Comparison of ENCODE assay signal across 23 mouse cellular contexts in the genomic region with DNA sequence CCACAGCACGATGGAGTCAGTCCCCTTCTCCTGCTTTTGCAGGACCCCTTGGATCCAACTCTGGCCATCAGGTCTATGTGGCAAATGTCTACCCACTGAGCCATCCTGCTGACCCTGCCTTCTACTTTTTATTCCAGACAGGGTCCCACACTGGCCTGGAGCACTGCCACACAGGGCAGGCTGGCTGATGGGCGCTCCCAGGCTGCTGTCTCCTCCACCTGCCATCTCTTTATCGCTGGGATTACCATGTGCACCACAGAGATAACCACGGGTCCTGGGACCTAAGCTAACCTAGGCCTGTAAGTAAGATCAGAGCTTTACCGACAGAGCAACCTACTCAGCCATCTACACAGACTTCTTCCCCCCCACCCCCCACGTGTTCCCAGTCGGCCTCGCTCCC. TPM values are rescaled to one million over a fixed set of nuclear protein-coding genes. Genes with fewer than 3 reads are reported as not detected.
DNase-seq lines count a peak whose midpoint lies in the region; ATAC-seq and TF ChIP-seq lines count a peak whose summit lies in the region.
"Had no signal": no experiment of that assay in that cellular context is flagged by ENCODE, and none has a peak within 500 bp of the region (broad histone marks: within the 10 kb centered on the region; RNA-seq: fewer than 3 reads in every experiment).

No protein-coding gene starts in this region.

- H3K27ac ChIP-seq in heart, embryonic 12.5 days (ENCODE audit: poor library complexity, severe bottlenecking) = no peak overlapping the region
- peak overlapping the region; percentile 74 for H3K27ac ChIP-seq in liver, embryonic 12.5 days
- H3K27ac ChIP-seq: forebrain, embryonic 12.5 days; heart, embryonic 15.5 days; hindbrain, embryonic 10.5 days; hindbrain, postnatal 0 days; limb, embryonic 13.5 days; midbrain, embryonic 13.5 days; neural tube, embryonic 13.5 days had no signal

- H3K27me3 ChIP-seq in heart, embryonic 12.5 days (replicated peaks) = no peaks in the 10 kb centered on the region
- no peaks in the 10 kb centered on the region for H3K27me3 ChIP-seq in liver, embryonic 12.5 days (replicated peaks)
- H3K27me3 ChIP-seq: forebrain, embryonic 12.5 days; heart, embryonic 15.5 days; limb, embryonic 13.5 days; midbrain, embryonic 13.5 days; neural tube, embryonic 13.5 days had no signal

- WGBS in heart, embryonic 12.5 days = 78% methylated on average over 8 of the region's 8 CpGs
- WGBS in liver, embryonic 12.5 days (ENCODE audit: insufficient replicate concordance) = 42% methylated on average over 8 of the region's 8 CpGs
- 88% methylated on average over 8 of the region's 8 CpGs for WGBS in lung, adult 2 months

- intact Hi-C loops in heart, postnatal 14 days (cut with DNase I) = no loop called here
- intact Hi-C loops in left cerebral cortex, postnatal 14 days (cut with DNase I) = no loop called here

- peaks cover 13% of the 10 kb centered on the region for H3K4me1 ChIP-seq in heart, embryonic 12.5 days (replicated peaks)
- H3K4me1 ChIP-seq in liver, embryonic 12.5 days = peaks cover 69% of the 10 kb centered on the region
- H3K4me1 ChIP-seq in lung, adult 2 months (ENCODE audit: control insufficient read depth, insufficient read depth, low read length) = peaks cover 2% of the 10 kb centered on the region; the same call in 1 of the 2 replicates
- H3K4me1 ChIP-seq: forebrain, embryonic 12.5 days; hindbrain, embryonic 10.5 days; limb, embryonic 13.5 days; neural tube, embryonic 13.5 days had no signal

- H3K9me3 ChIP-seq in heart, embryonic 12.5 days (replicated peaks) = 0 out of 2 replicates have a peak, but pooled peaks cover 3% of the 10 kb centered on the region
- no peaks in the 10 kb centered on the region for H3K9me3 ChIP-seq in liver, embryonic 12.5 days (replicated peaks)
- H3K9me3 ChIP-seq: forebrain, embryonic 12.5 days; heart, embryonic 15.5 days; hindbrain, embryonic 10.5 days; limb, embryonic 13.5 days; midbrain, embryonic 13.5 days; neural tube, embryonic 13.5 days had no signal

- 0 out of 2 replicates have a peak, but pooled peaks have one; percentile 37 for ATAC-seq in heart, embryonic 12.5 days (ENCODE audit: insufficient number of reproducible peaks, low FRiP score)
- ATAC-seq in liver, embryonic 12.5 days = peak; percentile 97
- peak; percentile 71 for ATAC-seq in megakaryocyte-erythroid progenitor cell, adult 5-6 weeks (replicated peaks; ENCODE audit: low FRiP score, low TSS enrichment, poor library complexity, severe bottlenecking)
- ATAC-seq: CD4-positive, CD25-positive, alpha-beta regulatory T cell, adult 4 months; hindbrain, postnatal 0 days; midbrain, embryonic 13.5 days had no signal

- no peak for DNase-seq in heart, postnatal 14 days
- DNase-seq in c-Kit-positive CD71-positive TER-119-positive erythroid progenitor cells, embryonic 14.5 days (ENCODE audit: low spot score) = peak; percentile 85
- no peak for DNase-seq in lung, adult 2 months
- no peak for DNase-seq in left cerebral cortex, postnatal 14 days (ENCODE audit: low spot score in 2 of 2)
- no peak for DNase-seq in adrenal gland, adult 18-20 months (ENCODE audit: low spot score in 2 of 2)
- DNase-seq: adrenal gland, postnatal 36 days; cerebellum, postnatal 14 days; embryo, embryonic 11 days; gastrocnemius, postnatal 10 days; heart, adult 18-20 months; kidney, adult 9 months; kidney, postnatal 36 days had no signal

- no peak overlapping the region for H3K4me2 ChIP-seq in heart, embryonic 12.5 days
- peak overlapping the region; percentile 50 for H3K4me2 ChIP-seq in liver, embryonic 12.5 days
- H3K4me2 ChIP-seq: forebrain, embryonic 12.5 days; heart, embryonic 15.5 days; limb, embryonic 13.5 days; midbrain, embryonic 13.5 days; neural tube, embryonic 13.5 days had no signal

- TF ChIP-seq POLR2A in lung, adult 2 months (IDR thresholded peaks at IDR 0.05; ENCODE audit: borderline replicate concordance, extremely low read depth, low read depth, low read length) = no peak

- no peak overlapping the region for H3K4me3 ChIP-seq in heart, embryonic 12.5 days
- no peak overlapping the region for H3K4me3 ChIP-seq in liver, embryonic 12.5 days
- H3K4me3 ChIP-seq in lung, adult 2 months (replicated peaks; ENCODE audit: extremely low read depth, low read depth, low read length) = no peak overlapping the region
- H3K4me3 ChIP-seq: forebrain, embryonic 12.5 days; heart, embryonic 15.5 days; hindbrain, embryonic 10.5 days; limb, embryonic 13.5 days; midbrain, embryonic 13.5 days; neural tube, embryonic 13.5 days had no signal

- no peak overlapping the region for H3K9ac ChIP-seq in heart, embryonic 12.5 days
- H3K9ac ChIP-seq in liver, embryonic 12.5 days = peak overlapping the region; percentile 32
- H3K9ac ChIP-seq: forebrain, embryonic 12.5 days; heart, embryonic 15.5 days; limb, embryonic 13.5 days; midbrain, embryonic 13.5 days; neural tube, embryonic 13.5 days had no signal

- peaks cover 100% of the 10 kb centered on the region for H3K36me3 ChIP-seq in heart, embryonic 12.5 days
- peaks cover 99% of the 10 kb centered on the region for H3K36me3 ChIP-seq in liver, embryonic 12.5 days

- no peak for TF ChIP-seq CTCF in lung, adult 2 months (IDR thresholded peaks at IDR 0.05; ENCODE audit: insufficient read depth, low read length)

RNA-seq across cellular contexts. Expression of gene Selplg, which starts 14.2 kb away (rescaled TPM):
- polyA plus RNA-seq in heart, embryonic 12.5 days (2016; fragmentation: Nextera tagmentation; extraction: Ambion mirVana) = 0.51 and 0.72 TPM in 2 replicates
- 1 to 10 TPM; 2.3 to 6.4 TPM for total RNA-seq in heart, postnatal 14 days (2021)
- 10.8 and 11.6 TPM in 2 replicates for polyA plus RNA-seq in liver, embryonic 12.5 days (2016; fragmentation: Nextera tagmentation; extraction: Ambion mirVana)
- 66.0 and 87.7 TPM in 2 replicates for total RNA-seq in megakaryocyte-erythroid progenitor cell, adult 5-6 weeks (2014; fragmentation: Nextera tagmentation)
- 27.4 and 30.2 TPM in 2 replicates for total RNA-seq in megakaryocyte-erythroid progenitor cell, adult 5-6 weeks (2017)
- polyA plus RNA-seq in lung, adult 2 months (2012; rRNA removed) = 96.6 and 100 TPM in 2 replicates
- 10 to 100 TPM; 25.9 to 27.2 TPM for total RNA-seq in left cerebral cortex, postnatal 14 days (2021)
- 10 to 100 TPM in 1 of 2 experiments, 1 to 10 TPM in 1; 4.5 to 10.0 TPM for total RNA-seq in adrenal gland, adult 18-20 months (2021)

RNA-seq across cellular contexts. Expression of gene Tmem119, which starts 46.3 kb away (rescaled TPM):
- polyA plus RNA-seq in heart, embryonic 12.5 days (2016; fragmentation: Nextera tagmentation; extraction: Ambion mirVana) = 13.0 and 13.4 TPM in 2 replicates
- 10 to 100 TPM; 10.5 to 12.5 TPM for total RNA-seq in heart, postnatal 14 days (2021)
- 7.2 and 9.8 TPM in 2 replicates for polyA plus RNA-seq in liver, embryonic 12.5 days (2016; fragmentation: Nextera tagmentation; extraction: Ambion mirVana)
- total RNA-seq in megakaryocyte-erythroid progenitor cell, adult 5-6 weeks (2014; fragmentation: Nextera tagmentation) = 0.46 TPM in 1 of 2 replicates, not detected in the other
- not detected in 2 replicates for total RNA-seq in megakaryocyte-erythroid progenitor cell, adult 5-6 weeks (2017)
- 59.9 and 72.5 TPM in 2 replicates for polyA plus RNA-seq in lung, adult 2 months (2012; rRNA removed)
- 10 to 100 TPM; 19.4 to 24.7 TPM for total RNA-seq in left cerebral cortex, postnatal 14 days (2021)
- total RNA-seq in adrenal gland, adult 18-20 months (2021) = 10 to 100 TPM in 1 of 2 experiments, 1 to 10 TPM in 1; 6.8 to 12.3 TPM
- polyA plus RNA-seq: CD4-positive, CD25-positive, alpha-beta regulatory T cell, adult 4 months had no signal

Comparison
In these comparisons a context has a peak if more than half of its experiments do, and no peak if none do; other contexts are left out.
1. ATAC-seq: peak in every context shown above with its lines; median percentile 97 in liver, embryonic 12.5 days; 71 in megakaryocyte-erythroid progenitor cell, adult 5-6 weeks; 37 in heart, embryonic 12.5 days.
2. RNA of gene Tmem119, which starts 46.3 kb away (total RNA-seq): 19.4 to 24.7 TPM in left cerebral cortex, postnatal 14 days, 10.5 to 12.5 TPM in heart, postnatal 14 days and 6.8 to 12.3 TPM in adrenal gland, adult 18-20 months; 0.46 TPM in megakaryocyte-erythroid progenitor cell, adult 5-6 weeks; every median in the first group is over 4 times any median in the second.